Comparison of ENCODE assay signal across 8 mouse cellular contexts in genomic region chr6:86371340-86371911, GRCm38 (mm10). TPM values are rescaled to one million over a fixed set of nuclear protein-coding genes. Genes with fewer than 3 reads are reported as not detected.
A peak's percentile ranks its signal among the peaks of the same experiment; 100 is the strongest.
DNase-seq lines count a peak whose midpoint lies in the region; ATAC-seq and TF ChIP-seq lines count a peak whose summit lies in the region.

No protein-coding gene starts in this region.

- intact Hi-C loops in heart, postnatal 25 days (cut with DNase I) = loop anchor here (2.0 kb wide), 1 partner anchor 25 kb away; the partner anchor contains the start of gene Pcyox1

- peak overlapping the region; percentile 90 for H3K4me2 ChIP-seq in forebrain, embryonic 14.5 days (ENCODE audit: low read length)

- no peaks in the 10 kb centered on the region for H3K27me3 ChIP-seq in ES-Bruce4 (ENCODE audit: control insufficient read depth, insufficient read depth, low read length, poor library complexity, severe bottlenecking)
- H3K27me3 ChIP-seq in forebrain, embryonic 14.5 days (replicated peaks; ENCODE audit: control insufficient read depth, insufficient read depth, low read length) = no peaks in the 10 kb centered on the region

- H3K9me3 ChIP-seq in ES-Bruce4 (replicated peaks; ENCODE audit: control insufficient read depth, insufficient read depth, low read length, poor library complexity, severe bottlenecking) = no peaks in the 10 kb centered on the region
- no peaks in the 10 kb centered on the region for H3K9me3 ChIP-seq in forebrain, embryonic 14.5 days (replicated peaks; ENCODE audit: control insufficient read depth, low read length)

- H3K4me1 ChIP-seq in ES-Bruce4 (ENCODE audit: control insufficient read depth, insufficient read depth, low read length) = no peaks in the 10 kb centered on the region
- H3K4me1 ChIP-seq in forebrain, embryonic 14.5 days (ENCODE audit: control insufficient read depth, insufficient read depth, low read length) = peaks cover 16% of the 10 kb centered on the region
- 0 out of 2 replicates have a peak, but pooled peaks cover 2% of the 10 kb centered on the region for H3K4me1 ChIP-seq in lung, adult 2 months (ENCODE audit: control insufficient read depth, insufficient read depth, low read length)

- H3K9ac ChIP-seq in ES-Bruce4 (ENCODE audit: low read depth, poor library complexity, severe bottlenecking) = peak overlapping the region; percentile 87
- H3K9ac ChIP-seq in forebrain, embryonic 14.5 days (ENCODE audit: low read length) = peak overlapping the region; percentile 88

- peaks cover 31% of the 10 kb centered on the region for H3K36me3 ChIP-seq in ES-Bruce4 (ENCODE audit: control insufficient read depth, insufficient read depth, low read length, poor library complexity, severe bottlenecking)
- H3K36me3 ChIP-seq in forebrain, embryonic 14.5 days (ENCODE audit: control insufficient read depth, insufficient read depth, low read length) = peaks cover 24% of the 10 kb centered on the region

- TF ChIP-seq POLR2A in ES-Bruce4 (IDR thresholded peaks at IDR 0.05; ENCODE audit: insufficient read depth, low read length) = peak; percentile 78
- TF ChIP-seq POLR2A in lung, adult 2 months (IDR thresholded peaks at IDR 0.05; ENCODE audit: borderline replicate concordance, extremely low read depth, low read depth, low read length) = peak; percentile 99

- no peak for TF ChIP-seq CTCF in ES-Bruce4 (IDR thresholded peaks at IDR 0.05; ENCODE audit: low read depth, low read length)
- no peak for TF ChIP-seq CTCF in lung, adult 2 months (IDR thresholded peaks at IDR 0.05; ENCODE audit: insufficient read depth, low read length)

- peak overlapping the region; percentile 96 for H3K4me3 ChIP-seq in ES-Bruce4 (ENCODE audit: low read depth, low read length)
- H3K4me3 ChIP-seq in forebrain, embryonic 14.5 days (ENCODE audit: low read depth, low read length) = peak overlapping the region; percentile 90
- peak overlapping the region; percentile 72 for H3K4me3 ChIP-seq in lung, adult 2 months (replicated peaks; ENCODE audit: extremely low read depth, low read depth, low read length)

- peak; percentile 97 for ATAC-seq in cerebellum, adult (ENCODE audit: insufficient number of reproducible peaks, low FRiP score, low TSS enrichment)
- peak; percentile 98 for ATAC-seq in forebrain, embryonic 14.5 days
- peak; percentile 97 for ATAC-seq in neutrophil, adult 5-6 weeks (ENCODE audit: extremely low read depth, insufficient number of reproducible peaks, low FRiP score, poor library complexity, severe bottlenecking)

- under 1% methylated on average over 50 of the region's 50 CpGs for WGBS in forebrain, embryonic 14.5 days
- WGBS in lung, adult 2 months = under 1% methylated on average over 50 of the region's 50 CpGs

- DNase-seq in forebrain, embryonic 14.5 days (ENCODE audit: low spot score) = peak; percentile 99
- peak; percentile 94 for DNase-seq in heart, postnatal 25 days (ENCODE audit: low spot score)
- DNase-seq in layer of hippocampus, adult 18-20 months (ENCODE audit: low spot score in 2 of 2) = peak; percentile 95 to 99
- peak; percentile 96 for DNase-seq in lung, adult 2 months
- peak; percentile 90 to 93 for DNase-seq in thymus, adult 18-20 months

- 0 out of 2 replicates have a peak, but pooled peaks have one; percentile 16 for TF ChIP-seq EP300 in ES-Bruce4 (IDR thresholded peaks at IDR 0.05; ENCODE audit: insufficient read depth, low read depth, low read length)

- no peak overlapping the region for H3K27ac ChIP-seq in ES-Bruce4 (ENCODE audit: insufficient read depth, low read length)
- H3K27ac ChIP-seq in forebrain, embryonic 14.5 days (ENCODE audit: low read depth, low read length) = peak overlapping the region; percentile 95

RNA-seq across cellular contexts. Expression of gene Snrpg, which starts 0.3 kb away (rescaled TPM):
- 201 and 274 TPM in 2 replicates for polyA plus RNA-seq in ES-Bruce4 (2011; ENCODE audit: insufficient read depth, insufficient read length, low read depth, missing spikeins)
- 554 and 764 TPM in 2 replicates for polyA plus RNA-seq in forebrain, embryonic 14.5 days (2014; fragmentation: Nextera tagmentation; extraction: Ambion mirVana)
- total RNA-seq in heart, postnatal 25 days (2021) = 10 to 100 TPM; 45.9 to 49.7 TPM
- 10 to 100 TPM; 55.5 to 74.0 TPM for total RNA-seq in layer of hippocampus, adult 18-20 months (2021)
- polyA plus RNA-seq in lung, adult 2 months (2012; rRNA removed) = 30.3 and 36.8 TPM in 2 replicates
- 30.7 and 39.0 TPM in 2 replicates for total RNA-seq in neutrophil, adult 5-6 weeks (2017)

RNA-seq across cellular contexts. Expression of gene Fam136a, which starts 6.0 kb away (rescaled TPM):
- 54.2 and 56.0 TPM in 2 replicates for polyA plus RNA-seq in ES-Bruce4 (2011; ENCODE audit: insufficient read depth, insufficient read length, low read depth, missing spikeins)
- 129 and 130 TPM in 2 replicates for polyA plus RNA-seq in forebrain, embryonic 14.5 days (2014; fragmentation: Nextera tagmentation; extraction: Ambion mirVana)
- 10 to 100 TPM; 25.2 to 29.7 TPM for total RNA-seq in heart, postnatal 25 days (2021)
- 10 to 100 TPM; 29.2 to 31.6 TPM for total RNA-seq in layer of hippocampus, adult 18-20 months (2021)
- 8.3 and 8.5 TPM in 2 replicates for polyA plus RNA-seq in lung, adult 2 months (2012; rRNA removed)
- total RNA-seq in neutrophil, adult 5-6 weeks (2017) = 15.3 and 23.0 TPM in 2 replicates

RNA-seq across cellular contexts. Expression of gene Pcyox1, which starts 25.5 kb away (rescaled TPM):
- polyA plus RNA-seq in ES-Bruce4 (2011; ENCODE audit: insufficient read depth, insufficient read length, low read depth, missing spikeins) = 50.1 and 51.7 TPM in 2 replicates
- 81.3 and 90.2 TPM in 2 replicates for polyA plus RNA-seq in forebrain, embryonic 14.5 days (2014; fragmentation: Nextera tagmentation; extraction: Ambion mirVana)
- total RNA-seq in heart, postnatal 25 days (2021) = 10 to 100 TPM; 62.1 to 72.9 TPM
- total RNA-seq in layer of hippocampus, adult 18-20 months (2021) = 100 to 1,000 TPM; 111 to 113 TPM
- polyA plus RNA-seq in lung, adult 2 months (2012; rRNA removed) = 25.6 and 28.6 TPM in 2 replicates
- total RNA-seq in neutrophil, adult 5-6 weeks (2017) = 14.5 and 15.2 TPM in 2 replicates

RNA-seq across cellular contexts. Expression of gene Tia1, which starts 32.6 kb away (rescaled TPM):
- polyA plus RNA-seq in ES-Bruce4 (2011; ENCODE audit: insufficient read depth, insufficient read length, low read depth, missing spikeins) = 79.7 and 81.2 TPM in 2 replicates
- 299 and 325 TPM in 2 replicates for polyA plus RNA-seq in forebrain, embryonic 14.5 days (2014; fragmentation: Nextera tagmentation; extraction: Ambion mirVana)
- 10 to 100 TPM; 26.6 to 27.1 TPM for total RNA-seq in heart, postnatal 25 days (2021)
- 100 to 1,000 TPM; 114 to 120 TPM for total RNA-seq in layer of hippocampus, adult 18-20 months (2021)
- 12.8 and 22.0 TPM in 2 replicates for polyA plus RNA-seq in lung, adult 2 months (2012; rRNA removed)
- 146 and 162 TPM in 2 replicates for total RNA-seq in neutrophil, adult 5-6 weeks (2017)

RNA-seq across cellular contexts. Expression of gene Gm44790, which starts 55.0 kb away (rescaled TPM):
- not detected in 2 replicates for polyA plus RNA-seq in ES-Bruce4 (2011; ENCODE audit: insufficient read depth, insufficient read length, low read depth, missing spikeins)
- 1.9 TPM in 1 of 2 replicates, not detected in the other for polyA plus RNA-seq in forebrain, embryonic 14.5 days (2014; fragmentation: Nextera tagmentation; extraction: Ambion mirVana)
- under 1 TPM in 1 of 2 experiments, not detected in 1; 0.36 TPM for total RNA-seq in heart, postnatal 25 days (2021)
- total RNA-seq in layer of hippocampus, adult 18-20 months (2021) = 1 to 10 TPM in 1 of 2 experiments, under 1 TPM in 1; 0.84 to 2.8 TPM
- 6.9 and 9.6 TPM in 2 replicates for polyA plus RNA-seq in lung, adult 2 months (2012; rRNA removed)
- total RNA-seq in neutrophil, adult 5-6 weeks (2017) = 1.2 TPM in 1 of 2 replicates, not detected in the other
